Mouse (Mus musculus): Measurements from ENCODE around the gene Wfdc17. TPM values are rescaled to one million over a fixed set of nuclear protein-coding genes. Genes with fewer than 3 reads are reported as not detected.

The Wfdc17 gene
- polyA plus RNA-seq (2015; fragmentation: Nextera tagmentation; extraction: Ambion mirVana), result 5.4 and 7.2 TPM in 2 replicates

GRCm38 (mm10) chr11:83703705-83704104 is at the start of gene Wfdc17:
Wfdc17 (plus strand) TSS chr11:83703991.

DNA sequence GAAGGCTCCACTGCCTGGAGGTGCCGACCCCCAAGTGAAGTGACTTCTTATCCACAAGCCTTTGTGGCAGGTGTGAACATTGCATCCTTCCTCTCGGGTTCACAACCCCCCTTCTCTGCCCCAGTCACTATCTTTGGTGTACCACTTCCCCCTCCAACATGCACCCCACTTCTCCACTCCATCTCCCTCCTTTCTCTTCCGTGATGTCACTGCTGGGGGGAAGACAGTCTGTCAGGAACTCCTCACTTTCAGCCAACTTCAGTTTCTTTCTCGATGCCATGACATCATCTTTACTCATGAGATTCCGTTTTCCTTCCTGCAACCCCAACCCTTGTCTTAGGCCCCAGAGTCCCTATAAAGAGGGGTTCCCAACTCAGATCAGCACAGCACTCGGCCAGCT is 41.6 kb upstream of the Wfdc17 start, which contains the start of gene Ccl4:
Ccl4 (plus strand) TSS at position 381 of the 400 bp plus-strand sequence.

DNA sequence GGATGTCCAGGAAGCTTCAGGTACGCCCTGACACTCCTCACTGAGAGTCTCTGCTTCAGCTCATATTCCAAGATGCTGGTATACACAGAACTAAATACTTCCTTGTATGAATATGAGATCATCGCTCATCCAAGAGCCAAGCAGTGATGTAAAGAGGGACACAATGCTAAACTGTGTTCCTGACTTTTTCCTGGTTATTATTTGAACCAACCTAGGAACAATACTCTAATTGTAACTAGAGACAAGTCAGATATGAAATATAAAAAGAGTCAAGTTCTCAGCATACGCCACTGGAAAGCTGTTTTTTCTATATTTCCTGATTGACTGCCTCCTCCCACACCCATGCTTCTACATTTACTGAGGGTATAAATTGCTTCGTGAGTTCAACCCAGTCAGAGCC is 4.9 kb downstream of the Wfdc17 start, which contains the start of gene Wfdc18:
Wfdc18 (plus strand) TSS at position 301 of the 400 bp plus-strand sequence.

GRCm38 (mm10) chr11:83746681-83747080 is 42.9 kb downstream of the Wfdc17 start, which contains the start of gene Wfdc21:
Wfdc21 (plus strand) TSS chr11:83746940.

GRCm38 (mm10) chr11:83753581-83754181 is 49.9 kb downstream of the Wfdc17 start, which contains the start of gene Heatr6:
Heatr6 (plus strand) TSS chr11:83753696.

Other genes starting within 250 kb of the Wfdc17 start
- gene Mmp28, start 240.9 kb upstream of the Wfdc17 start, polyA plus RNA-seq (2015; fragmentation: Nextera tagmentation; extraction: Ambion mirVana), result 2.6 and 4.3 TPM in 2 replicates
- gene Taf15, start 230.9 kb upstream of the Wfdc17 start, polyA plus RNA-seq (2015; fragmentation: Nextera tagmentation; extraction: Ambion mirVana), result 3.5 and 3.9 TPM in 2 replicates
- gene Heatr9, start 181.8 kb upstream of the Wfdc17 start, polyA plus RNA-seq (2015; fragmentation: Nextera tagmentation; extraction: Ambion mirVana), result not detected in 2 replicates
- 0.45 and 1.5 TPM in 2 replicates for gene Ccl5, start 173.5 kb upstream of the Wfdc17 start, polyA plus RNA-seq (2015; fragmentation: Nextera tagmentation; extraction: Ambion mirVana)
- gene Ccl9, start 125.4 kb upstream of the Wfdc17 start, polyA plus RNA-seq (2015; fragmentation: Nextera tagmentation; extraction: Ambion mirVana), result 10.8 and 14.0 TPM in 2 replicates
- gene Ccl6, start 110.9 kb upstream of the Wfdc17 start, polyA plus RNA-seq (2015; fragmentation: Nextera tagmentation; extraction: Ambion mirVana), result 15.0 and 15.2 TPM in 2 replicates
- gene Rpl9-ps1, start 58.4 kb upstream of the Wfdc17 start, polyA plus RNA-seq (2015; fragmentation: Nextera tagmentation; extraction: Ambion mirVana), result not detected in 2 replicates
- gene Ccl3, start 54.6 kb upstream of the Wfdc17 start, polyA plus RNA-seq (2015; fragmentation: Nextera tagmentation; extraction: Ambion mirVana), result 0.19 and 0.29 TPM in 2 replicates
- 0.21 and 0.23 TPM in 2 replicates for gene Ccl4, start 41.4 kb upstream of the Wfdc17 start, polyA plus RNA-seq (2015; fragmentation: Nextera tagmentation; extraction: Ambion mirVana)
- not detected in 2 replicates for gene Wfdc18, start 5.0 kb downstream of the Wfdc17 start, polyA plus RNA-seq (2015; fragmentation: Nextera tagmentation; extraction: Ambion mirVana)
- 1.2 and 54.1 TPM in 2 replicates for gene Wfdc21, start 42.9 kb downstream of the Wfdc17 start, polyA plus RNA-seq (2015; fragmentation: Nextera tagmentation; extraction: Ambion mirVana)
- 8.0 and 10.4 TPM in 2 replicates for gene Heatr6, start 49.7 kb downstream of the Wfdc17 start, polyA plus RNA-seq (2015; fragmentation: Nextera tagmentation; extraction: Ambion mirVana)
- gene Hnf1b, start 146.1 kb downstream of the Wfdc17 start, polyA plus RNA-seq (2015; fragmentation: Nextera tagmentation; extraction: Ambion mirVana), result not detected in 2 replicates
- gene Ddx52, start 238.1 kb downstream of the Wfdc17 start, polyA plus RNA-seq (2015; fragmentation: Nextera tagmentation; extraction: Ambion mirVana), result 15.1 and 16.5 TPM in 2 replicates

Data from skeletal muscle tissue, postnatal 0 days (tissue).